Mouse (Mus musculus) adrenal gland, postnatal 25 days (tissue): ENCODE measurements around the gene Ctnnal1. TPM values are rescaled to one million over a fixed set of nuclear protein-coding genes. Genes with fewer than 3 reads are reported as not detected.

Experiments
- DNase-seq: peaks from one replicate; pipeline ENCODE4 v3.0.0; 2021; ENCODE audit warnings: mixed read lengths
- total RNA-seq: library from RNA; stranded (reverse); gene quantifications from 2 replicates; pipeline ENCODE4 v1.2.3, GENCODE M21; 2021

Gene Ctnnal1
- total RNA-seq, 1 experiment from 2014 or later, result 26.6 TPM

- DNase-seq, result no peak
Measured at GRCm38 (mm10) chr4:56861551-56861950, 3.4 kb downstream of the Ctnnal1 start.

GRCm38 (mm10) chr4:56858733-56859132 lies 6.3 kb downstream of the Ctnnal1 start:
- DNase-seq, result no peak

GRCm38 (mm10) chr4:56856371-56856949 lies 8.5 kb downstream of the Ctnnal1 start:
- DNase-seq, result no peak

GRCm38 (mm10) chr4:56855935-56856334 lies 9.1 kb downstream of the Ctnnal1 start:
- DNase-seq, result no peak

GRCm38 (mm10) chr4:56850724-56851123 lies 14.3 kb downstream of the Ctnnal1 start:
- no peak for DNase-seq

GRCm38 (mm10) chr4:56848044-56848443 lies 16.9 kb downstream of the Ctnnal1 start:
- no peak for DNase-seq

- no peak for DNase-seq
Measured at GRCm38 (mm10) chr4:56847400-56847799, 17.6 kb downstream of the Ctnnal1 start.

GRCm38 (mm10) chr4:56845896-56846533 lies 19.0 kb downstream of the Ctnnal1 start:
- DNase-seq, result no peak

- no peak for DNase-seq
Measured at GRCm38 (mm10) chr4:56844911-56845310, 20.1 kb downstream of the Ctnnal1 start.

GRCm38 (mm10) chr4:56843963-56844362 lies 21.0 kb downstream of the Ctnnal1 start:
- DNase-seq, result no peak

- DNase-seq, result no peak
Measured at GRCm38 (mm10) chr4:56842501-56842900, 22.5 kb downstream of the Ctnnal1 start.

- no peak for DNase-seq
Measured at GRCm38 (mm10) chr4:56840297-56840696, 24.7 kb downstream of the Ctnnal1 start.

GRCm38 (mm10) chr4:56837661-56838060 lies 27.3 kb downstream of the Ctnnal1 start:
- peak; percentile 47 for DNase-seq

GRCm38 (mm10) chr4:56831998-56832397 lies 33.0 kb downstream of the Ctnnal1 start:
- DNase-seq, result peak; percentile 14

GRCm38 (mm10) chr4:56831013-56831609 lies 33.9 kb downstream of the Ctnnal1 start:
- no peak for DNase-seq

GRCm38 (mm10) chr4:56829511-56829921 lies 35.5 kb downstream of the Ctnnal1 start:
- DNase-seq, result peak; percentile 16

GRCm38 (mm10) chr4:56828932-56829331 lies 36.1 kb downstream of the Ctnnal1 start:
- no peak for DNase-seq

GRCm38 (mm10) chr4:56824231-56824630 lies 40.8 kb downstream of the Ctnnal1 start:
- DNase-seq, result peak; percentile 41

GRCm38 (mm10) chr4:56820017-56820550 lies 44.9 kb downstream of the Ctnnal1 start:
- DNase-seq, result no peak

GRCm38 (mm10) chr4:56815131-56815530 lies 49.9 kb downstream of the Ctnnal1 start:
- DNase-seq, result no peak

GRCm38 (mm10) chr4:56812096-56812495 lies 52.9 kb downstream of the Ctnnal1 start:
- DNase-seq, result no peak

- no peak for DNase-seq
Measured at GRCm38 (mm10) chr4:56811642-56812041, 53.3 kb downstream of the Ctnnal1 start.

- no peak for DNase-seq
Measured at GRCm38 (mm10) chr4:56809050-56809449, 55.9 kb downstream of the Ctnnal1 start.
